Mouse (Mus musculus): ENCODE results near the gene Acvrl1.

The Acvrl1 gene

GRCm38 (mm10) chr15:101128181-101129089 lies at the start of gene Acvrl1:
Gene Acvrl1, plus strand, starts transcription at chr15:101128522.
- no peak for TF ChIP-seq GATA4 (IDR thresholded peaks at IDR 0.05; ENCODE audit: insufficient replicate concordance, low read length)

GRCm38 (mm10) chr15:101078731-101079156 lies 49.6 kb upstream of the Acvrl1 start:
- TF ChIP-seq GATA4 (IDR thresholded peaks at IDR 0.05; ENCODE audit: insufficient replicate concordance, low read length), result no peak; the same call in 1 of the 2 replicates

GRCm38 (mm10) chr15:101080031-101080520 lies 48.2 kb upstream of the Acvrl1 start:
- TF ChIP-seq GATA4 (IDR thresholded peaks at IDR 0.05; ENCODE audit: insufficient replicate concordance, low read length), result no peak

GRCm38 (mm10) chr15:101081035-101081548 lies 47.2 kb upstream of the Acvrl1 start:
- TF ChIP-seq GATA4 (IDR thresholded peaks at IDR 0.05; ENCODE audit: insufficient replicate concordance, low read length), result no peak

- no peak for TF ChIP-seq GATA4 (IDR thresholded peaks at IDR 0.05; ENCODE audit: insufficient replicate concordance, low read length)
Observed at GRCm38 (mm10) chr15:101082236-101082635, 46.1 kb upstream of the Acvrl1 start.

GRCm38 (mm10) chr15:101084499-101084898 lies 43.8 kb upstream of the Acvrl1 start:
- TF ChIP-seq GATA4 (IDR thresholded peaks at IDR 0.05; ENCODE audit: insufficient replicate concordance, low read length), result no peak

- TF ChIP-seq GATA4 (IDR thresholded peaks at IDR 0.05; ENCODE audit: insufficient replicate concordance, low read length), result no peak
Observed at GRCm38 (mm10) chr15:101086451-101086850, 41.9 kb upstream of the Acvrl1 start.

- no peak for TF ChIP-seq GATA4 (IDR thresholded peaks at IDR 0.05; ENCODE audit: insufficient replicate concordance, low read length)
Observed at GRCm38 (mm10) chr15:101086956-101087355, 41.4 kb upstream of the Acvrl1 start.

GRCm38 (mm10) chr15:101088291-101088690 lies 40.0 kb upstream of the Acvrl1 start:
- TF ChIP-seq GATA4 (IDR thresholded peaks at IDR 0.05; ENCODE audit: insufficient replicate concordance, low read length), result no peak

- no peak for TF ChIP-seq GATA4 (IDR thresholded peaks at IDR 0.05; ENCODE audit: insufficient replicate concordance, low read length)
Observed at GRCm38 (mm10) chr15:101091551-101091950, 36.8 kb upstream of the Acvrl1 start.

GRCm38 (mm10) chr15:101092121-101092828 lies 36.0 kb upstream of the Acvrl1 start:
- no peak for TF ChIP-seq GATA4 (IDR thresholded peaks at IDR 0.05; ENCODE audit: insufficient replicate concordance, low read length)

GRCm38 (mm10) chr15:101092829-101093648 lies 35.3 kb upstream of the Acvrl1 start:
- no peak for TF ChIP-seq GATA4 (IDR thresholded peaks at IDR 0.05; ENCODE audit: insufficient replicate concordance, low read length)

- TF ChIP-seq GATA4 (IDR thresholded peaks at IDR 0.05; ENCODE audit: insufficient replicate concordance, low read length), result no peak
Observed at GRCm38 (mm10) chr15:101093988-101094387, 34.3 kb upstream of the Acvrl1 start.

- no peak for TF ChIP-seq GATA4 (IDR thresholded peaks at IDR 0.05; ENCODE audit: insufficient replicate concordance, low read length)
Observed at GRCm38 (mm10) chr15:101094979-101095378, 33.3 kb upstream of the Acvrl1 start.

GRCm38 (mm10) chr15:101095392-101095791 lies 32.9 kb upstream of the Acvrl1 start:
- TF ChIP-seq GATA4 (IDR thresholded peaks at IDR 0.05; ENCODE audit: insufficient replicate concordance, low read length), result no peak

Measured in liver, adult (tissue).